Mouse (Mus musculus) olfactory bulb, adult 2 months (tissue): ENCODE measurements around the gene Htra3. TPM values are rescaled to one million over a fixed set of nuclear protein-coding genes. Genes with fewer than 3 reads are reported as not detected.

Experiments
- H3K27ac ChIP-seq: fragments of 200-500 bp; 2 replicates; pipeline ENCODE4 v1.5.1; 2012; ENCODE audit warnings: low read depth, low read length; ENCODE audit not compliant: insufficient read depth
- H3K4me1 ChIP-seq: fragments of 200-500 bp; 2 replicates; pipeline ENCODE4 v1.6.1; 2012; ENCODE audit warnings: low read length; ENCODE audit not compliant: control insufficient read depth, insufficient read depth
- H3K4me3 ChIP-seq: fragments of 200-500 bp; 2 replicates; pipeline ENCODE4 v1.5.1; 2012; ENCODE audit warnings: mild to moderate bottlenecking, low read depth, low read length, moderate library complexity; ENCODE audit not compliant: insufficient read depth
- CTCF ChIP-seq: fragments of 200-500 bp; IDR thresholded peaks from 2 replicates; pipeline ENCODE4 v1.5.1; 2012; ENCODE audit warnings: low read depth, mild to moderate bottlenecking, low read length, moderate library complexity; ENCODE audit not compliant: insufficient read depth
- POLR2A ChIP-seq: fragments of 200-500 bp; IDR thresholded peaks from 2 replicates; pipeline ENCODE4 v1.6.1; 2012; ENCODE audit warnings: mild to moderate bottlenecking, low read depth, low read length, moderate library complexity; ENCODE audit not compliant: insufficient read depth
- WGBS: fragments of 180-500 bp; shearing (Covaris S2); methylation state at CpG from one replicate; pipeline ENCODE4 v1.1.7; 2018; 5-methylcytosine and 5-hydroxymethylcytosine counted together
- polyA plus RNA-seq: library from polyadenylated mRNA; stranded (reverse); fragments of >200 nt; gene quantifications from 2 replicates; pipeline ENCODE4 v1.2.4, GENCODE M21; 2012; ENCODE audit warnings: low replicate concordance; ENCODE audit not compliant: missing spikeins, insufficient read depth, insufficient read length

The Htra3 gene
- polyA plus RNA-seq, 1 experiment: not detected

- H3K27ac ChIP-seq: no peak overlapping the region
- no peak overlapping the region for H3K4me3 ChIP-seq
- WGBS: 67% methylated on average over 4 of the region's 4 CpGs
- TF ChIP-seq CTCF (no peak), POLR2A (no peak)
- peaks cover 7% of the 10 kb centered on the region; the same call in 1 of the 2 replicates for H3K4me1 ChIP-seq
Observed at GRCm38 (mm10) chr5:35686336-35686735, 6.8 kb upstream of the Htra3 start.

- TF ChIP-seq CTCF (no peak), POLR2A (no peak)
- Histone ChIP-seq H3K4me3 (no peak overlapping the region), H3K4me1 (peaks cover 7% of the 10 kb centered on the region; the same call in 1 of the 2 replicates), H3K27ac (no peak overlapping the region)
- 74% methylated on average over 3 of the region's 3 CpGs for WGBS
Observed at GRCm38 (mm10) chr5:35685079-35685478, 5.5 kb upstream of the Htra3 start.

- WGBS: 63% methylated on average over 2 of the region's 2 CpGs
- no peak overlapping the region for H3K27ac ChIP-seq
- no peak for TF ChIP-seq POLR2A
- no peak for TF ChIP-seq CTCF
- peaks cover 7% of the 10 kb centered on the region for H3K4me1 ChIP-seq
- H3K4me3 ChIP-seq: no peak overlapping the region
Observed at GRCm38 (mm10) chr5:35680958-35681357, 1.4 kb upstream of the Htra3 start.

- no peak overlapping the region for H3K27ac ChIP-seq
- H3K4me1 ChIP-seq: peaks cover 29% of the 10 kb centered on the region
- no peak for TF ChIP-seq CTCF
- 83% methylated on average over 7 of the region's 7 CpGs for WGBS
- no peak overlapping the region for H3K4me3 ChIP-seq
Observed at GRCm38 (mm10) chr5:35676964-35677363, 2.6 kb downstream of the Htra3 start.

DNA sequence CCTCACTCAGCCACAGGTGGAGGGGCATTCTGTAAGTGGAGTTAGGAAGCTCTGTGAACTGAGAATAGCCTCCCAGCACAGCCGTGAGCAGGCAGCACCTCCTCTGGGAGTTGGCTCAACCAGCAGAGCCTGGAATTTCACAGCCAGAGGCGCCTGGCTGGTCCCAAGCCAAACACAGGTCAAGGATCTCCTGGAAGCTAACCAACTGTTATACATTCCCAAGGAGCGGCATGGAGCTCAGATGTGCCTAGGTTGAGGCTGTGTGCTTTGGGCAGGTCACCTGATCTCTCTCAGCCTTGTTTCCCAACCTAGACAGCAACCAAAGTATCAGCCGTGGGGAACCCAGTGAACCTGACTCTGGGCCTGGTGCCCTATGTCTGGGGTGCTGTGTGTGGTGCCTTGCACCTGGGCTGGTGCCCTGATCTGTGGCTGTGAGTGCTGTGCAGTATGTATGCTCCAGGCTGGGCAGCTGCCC, 5.5 kb downstream of the Htra3 start:
- H3K4me3 ChIP-seq: no peak overlapping the region
- no peak for TF ChIP-seq POLR2A
- WGBS: 72% methylated on average over 4 of the region's 4 CpGs
- H3K27ac ChIP-seq: no peak overlapping the region
- H3K4me1 ChIP-seq: peaks cover 34% of the 10 kb centered on the region

- peaks cover 31% of the 10 kb centered on the region for H3K4me1 ChIP-seq
- H3K4me3 ChIP-seq: no peak overlapping the region
- 38% methylated on average over 7 of the region's 7 CpGs for WGBS
- TF ChIP-seq POLR2A (no peak), CTCF (no peak)
- H3K27ac ChIP-seq: peak overlapping the region; percentile 26; the same call in 1 of the 2 replicates
Observed at GRCm38 (mm10) chr5:35673086-35673485, 6.5 kb downstream of the Htra3 start.

DNA sequence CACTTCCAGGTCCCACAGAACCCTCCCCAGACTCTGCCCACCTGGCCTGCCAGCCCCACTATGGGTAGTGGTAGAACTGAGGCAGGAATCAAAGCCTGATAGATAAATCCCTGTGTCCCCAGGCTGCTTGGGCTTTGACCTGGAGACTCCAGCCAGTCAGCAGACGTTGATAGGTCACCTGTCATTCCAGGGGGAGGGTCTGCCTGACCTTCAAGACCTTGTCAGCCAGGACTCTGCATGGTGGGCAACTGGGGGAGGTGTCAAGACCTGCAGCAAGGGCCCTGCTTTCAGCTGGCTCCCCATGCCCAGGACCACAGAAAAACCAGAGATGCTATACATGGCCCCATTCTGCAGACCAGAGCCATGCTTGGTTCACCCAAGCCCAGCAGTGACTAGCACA, 7.0 kb downstream of the Htra3 start:
- WGBS: 86% methylated on average over 1 of the region's 1 CpGs

GRCm38 (mm10) chr5:35671474-35671891, 8.1 kb downstream of the Htra3 start:
- Histone ChIP-seq H3K27ac (no peak overlapping the region), H3K4me3 (no peak overlapping the region), H3K4me1 (peaks cover 31% of the 10 kb centered on the region)
- TF ChIP-seq POLR2A (no peak), CTCF (no peak)
- 59% methylated on average over 9 of the region's 9 CpGs for WGBS

More for the DNA sequence above, 7.0 kb downstream of the Htra3 start:
- Histone ChIP-seq H3K4me3 (no peak overlapping the region), H3K27ac (peak overlapping the region; percentile 26; the same call in 1 of the 2 replicates), H3K4me1 (peaks cover 31% of the 10 kb centered on the region)
- TF ChIP-seq CTCF (no peak), POLR2A (no peak)

DNA sequence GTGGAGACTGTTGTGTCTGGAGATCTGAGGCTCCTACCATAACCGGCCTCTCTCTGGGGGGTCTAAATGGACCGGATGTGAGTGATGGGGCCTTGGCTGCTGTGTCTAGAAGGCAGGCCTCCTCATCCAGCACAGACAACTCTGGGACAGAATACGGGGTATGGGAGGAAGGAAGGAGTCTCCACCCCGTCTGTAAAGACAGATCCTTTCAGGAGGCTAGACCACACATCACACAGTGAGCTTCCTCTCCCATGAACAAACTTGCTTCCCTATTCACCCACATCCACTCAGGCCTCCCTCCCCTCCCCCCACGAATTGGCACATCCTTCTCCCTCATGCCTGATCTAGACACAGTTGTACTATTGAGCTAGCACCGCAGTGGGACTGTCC, 9.2 kb downstream of the Htra3 start:
- Histone ChIP-seq H3K27ac (no peak overlapping the region), H3K4me1 (peaks cover 31% of the 10 kb centered on the region), H3K4me3 (no peak overlapping the region)
- WGBS: 63% methylated on average over 6 of the region's 6 CpGs
- TF ChIP-seq POLR2A (no peak), CTCF (no peak)
